Mouse (Mus musculus) megakaryocyte, embryonic 14.5 days (primary cell): ENCODE results near the gene Clec5a.

Experiments used
- FLI1 ChIP-seq: IDR thresholded peaks from 2 replicates; pipeline ENCODE4 v1.6.1; 2012; ENCODE audit warnings: low read length, inconsistent platforms, mixed read lengths
- GATA1 ChIP-seq: IDR thresholded peaks from 3 replicates; pipeline ENCODE4 v1.6.1; 2012; ENCODE audit warnings: mixed read lengths, low read length, inconsistent platforms, borderline replicate concordance

DNA sequence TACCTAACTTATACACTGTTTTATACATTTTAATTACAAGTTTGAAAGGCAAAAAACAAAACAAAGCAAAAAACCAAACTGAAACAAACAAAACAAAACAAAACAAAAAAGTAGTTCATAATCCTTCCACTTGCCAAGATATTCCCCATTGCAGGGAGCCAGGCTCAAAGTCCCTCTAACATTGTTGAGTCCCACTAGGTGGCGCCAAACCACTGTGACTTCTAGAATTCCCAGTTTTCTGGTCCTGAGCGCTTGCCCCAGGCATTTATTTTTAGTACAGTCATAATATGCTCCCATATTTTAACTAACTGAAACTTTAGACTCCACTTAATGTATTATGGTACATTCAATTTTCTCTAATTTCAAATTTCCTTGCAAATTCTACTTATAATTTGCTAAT is 32.3 kb upstream of the Clec5a start:
- no peak for TF ChIP-seq GATA1
- no peak for TF ChIP-seq FLI1
